20 mouse cellular contexts compared by ENCODE assay signal in the genomic region with DNA sequence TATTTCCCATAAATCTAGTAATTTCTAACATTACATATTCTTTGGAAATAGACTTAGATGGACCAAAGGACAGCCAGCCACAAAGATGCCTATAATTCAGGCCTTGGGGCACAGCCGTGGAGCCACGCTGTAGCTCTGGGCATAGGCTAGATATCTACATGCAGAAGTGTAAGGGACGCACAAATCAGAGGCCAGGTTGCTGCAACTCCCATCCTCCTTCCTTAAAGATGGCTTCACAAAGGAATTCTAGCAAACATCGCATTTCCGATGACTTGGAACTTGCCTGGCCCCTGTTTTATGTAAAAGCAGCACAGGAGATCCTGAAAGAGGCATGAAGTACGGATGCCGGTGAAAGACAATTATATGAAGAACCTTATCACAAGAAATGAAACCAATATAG. TPM values are rescaled to one million over a fixed set of nuclear protein-coding genes. Genes with fewer than 3 reads are reported as not detected.
DNase-seq lines count a peak whose midpoint lies in the region; ATAC-seq and TF ChIP-seq lines count a peak whose summit lies in the region.
"Had no signal": no experiment of that assay in that cellular context is flagged by ENCODE, and none has a peak within 500 bp of the region (broad histone marks: within the 10 kb centered on the region; RNA-seq: fewer than 3 reads in every experiment).

No protein-coding gene starts in this region.

- no peak for TF ChIP-seq CTCF in liver, postnatal 0 days (IDR thresholded peaks at IDR 0.05; ENCODE audit: low read depth)

- no peak overlapping the region for H3K4me3 ChIP-seq in limb, embryonic 11.5 days (ENCODE audit: low read depth, low read length)
- no peak overlapping the region for H3K4me3 ChIP-seq in limb, embryonic 10.5 days
- H3K4me3 ChIP-seq in embryonic facial prominence, embryonic 11.5 days (ENCODE audit: low read depth, low read length) = peak overlapping the region; percentile 21
- peak overlapping the region; percentile 52 for H3K4me3 ChIP-seq in forebrain, embryonic 15.5 days
- H3K4me3 ChIP-seq in liver, postnatal 0 days (ENCODE audit: low read depth, low read length) = no peak overlapping the region
- H3K4me3 ChIP-seq: hindbrain, embryonic 12.5 days; intestine, embryonic 15.5 days; layer of hippocampus, adult 2 months; liver, embryonic 15.5 days had no signal

- peaks cover 82% of the 10 kb centered on the region for H3K27me3 ChIP-seq in limb, embryonic 11.5 days (ENCODE audit: control insufficient read depth, insufficient read depth, low read length)
- peaks cover 100% of the 10 kb centered on the region for H3K27me3 ChIP-seq in limb, embryonic 10.5 days (ENCODE audit: low read depth, poor library complexity, severe bottlenecking)
- peaks cover 44% of the 10 kb centered on the region for H3K27me3 ChIP-seq in embryonic facial prominence, embryonic 11.5 days (ENCODE audit: control insufficient read depth, insufficient read depth, low read length)
- H3K27me3 ChIP-seq in forebrain, embryonic 15.5 days = peaks cover 39% of the 10 kb centered on the region
- H3K27me3 ChIP-seq in liver, postnatal 0 days (ENCODE audit: insufficient read depth, low read length) = peaks cover 100% of the 10 kb centered on the region

- ATAC-seq in limb, embryonic 11.5 days (ENCODE audit: insufficient number of reproducible peaks, low FRiP score, low TSS enrichment, low read depth) = no peak
- ATAC-seq in embryonic facial prominence, embryonic 11.5 days (replicated peaks; ENCODE audit: insufficient number of reproducible peaks, low FRiP score, low TSS enrichment, low read depth) = no peak
- no peak for ATAC-seq in forebrain, embryonic 15.5 days (replicated peaks)
- no peak for ATAC-seq in liver, postnatal 0 days
- ATAC-seq: intestine, embryonic 15.5 days had no signal

- peak; percentile 36 for DNase-seq in limb, embryonic 11.5 days (ENCODE audit: low spot score)
- no peak for DNase-seq in limb, embryonic 10.5 days (ENCODE audit: low spot score)
- DNase-seq in embryonic facial prominence, embryonic 11.5 days (ENCODE audit: low spot score) = peak; percentile 8
- DNase-seq in retina, embryonic 14.5 days (ENCODE audit: low spot score) = peak; percentile 21
- DNase-seq in liver, postnatal 0 days = no peak
- no peak for DNase-seq in testis, postnatal 14 days (ENCODE audit: low spot score)
- DNase-seq: adrenal gland, postnatal 10 days; cerebellum, adult 11-12 months; cerebellum, postnatal 36 days; gastrocnemius, postnatal 14 days; lung, postnatal 4 days had no signal

- no peak for TF ChIP-seq EP300 in liver, postnatal 0 days (IDR thresholded peaks at IDR 0.05; ENCODE audit: low read depth)

- H3K9ac ChIP-seq in limb, embryonic 11.5 days (ENCODE audit: low read length) = no peak overlapping the region
- peak overlapping the region; percentile 41; the same call in 1 of the 2 replicates for H3K9ac ChIP-seq in embryonic facial prominence, embryonic 11.5 days (replicated peaks; ENCODE audit: low read length)
- H3K9ac ChIP-seq in forebrain, embryonic 15.5 days (replicated peaks) = peak overlapping the region; percentile 70
- H3K9ac ChIP-seq in liver, postnatal 0 days (replicated peaks) = no peak overlapping the region
- H3K9ac ChIP-seq: hindbrain, embryonic 12.5 days; intestine, embryonic 15.5 days; liver, embryonic 15.5 days had no signal

- H3K27ac ChIP-seq in limb, embryonic 11.5 days (replicated peaks; ENCODE audit: low read depth, low read length) = no peak overlapping the region
- H3K27ac ChIP-seq in limb, embryonic 10.5 days = no peak overlapping the region
- peak overlapping the region; percentile 15; the same call in 1 of the 2 replicates for H3K27ac ChIP-seq in embryonic facial prominence, embryonic 11.5 days (replicated peaks; ENCODE audit: low read depth, low read length)
- H3K27ac ChIP-seq in forebrain, embryonic 15.5 days (replicated peaks) = peak overlapping the region; percentile 93
- H3K27ac ChIP-seq in liver, postnatal 0 days (ENCODE audit: low read depth) = no peak overlapping the region
- H3K27ac ChIP-seq: hindbrain, embryonic 12.5 days; intestine, embryonic 15.5 days; kidney, postnatal 0 days; layer of hippocampus, adult 2 months; liver, embryonic 15.5 days had no signal

- no peaks in the 10 kb centered on the region for H3K9me3 ChIP-seq in limb, embryonic 11.5 days (ENCODE audit: control insufficient read depth, low read length)
- H3K9me3 ChIP-seq in limb, embryonic 10.5 days (replicated peaks) = no peaks in the 10 kb centered on the region
- H3K9me3 ChIP-seq in embryonic facial prominence, embryonic 11.5 days (replicated peaks; ENCODE audit: control insufficient read depth, low read length) = no peaks in the 10 kb centered on the region
- no peaks in the 10 kb centered on the region for H3K9me3 ChIP-seq in forebrain, embryonic 15.5 days
- H3K9me3 ChIP-seq in liver, postnatal 0 days (ENCODE audit: low read length) = no peaks in the 10 kb centered on the region
- H3K9me3 ChIP-seq: hindbrain, embryonic 12.5 days; intestine, embryonic 15.5 days; liver, embryonic 15.5 days had no signal

- peaks cover 11% of the 10 kb centered on the region for H3K4me1 ChIP-seq in limb, embryonic 11.5 days (ENCODE audit: control insufficient read depth, insufficient read depth, low read length)
- peaks cover 48% of the 10 kb centered on the region for H3K4me1 ChIP-seq in limb, embryonic 10.5 days
- H3K4me1 ChIP-seq in embryonic facial prominence, embryonic 11.5 days (ENCODE audit: control insufficient read depth, insufficient read depth, low read length) = peaks cover 2% of the 10 kb centered on the region; the same call in 1 of the 2 replicates
- H3K4me1 ChIP-seq in forebrain, embryonic 15.5 days = peaks cover 26% of the 10 kb centered on the region
- H3K4me1 ChIP-seq in liver, postnatal 0 days (ENCODE audit: insufficient read depth) = no peaks in the 10 kb centered on the region
- H3K4me1 ChIP-seq: liver, embryonic 15.5 days had no signal

- no peak overlapping the region for H3K4me2 ChIP-seq in limb, embryonic 11.5 days (ENCODE audit: low read depth, severe bottlenecking)
- peak overlapping the region; percentile 45 for H3K4me2 ChIP-seq in embryonic facial prominence, embryonic 11.5 days (ENCODE audit: low read depth, low read length)
- H3K4me2 ChIP-seq in forebrain, embryonic 15.5 days (replicated peaks) = peak overlapping the region; percentile 66
- H3K4me2 ChIP-seq in liver, postnatal 0 days (ENCODE audit: low read depth, low read length) = no peak overlapping the region
- H3K4me2 ChIP-seq: hindbrain, embryonic 12.5 days; intestine, embryonic 15.5 days; liver, embryonic 15.5 days had no signal

- WGBS in limb, embryonic 11.5 days = 11% methylated on average over 7 of the region's 7 CpGs
- WGBS in limb, embryonic 10.5 days = 8% methylated on average over 7 of the region's 7 CpGs
- WGBS in embryonic facial prominence, embryonic 11.5 days = 18% methylated on average over 7 of the region's 7 CpGs
- 16% methylated on average over 7 of the region's 7 CpGs for WGBS in forebrain, embryonic 15.5 days
- WGBS in liver, postnatal 0 days (ENCODE audit: insufficient replicate concordance) = 8% methylated on average over 7 of the region's 7 CpGs

- no peaks in the 10 kb centered on the region for H3K36me3 ChIP-seq in limb, embryonic 11.5 days (ENCODE audit: control insufficient read depth, insufficient read depth, low read length)
- H3K36me3 ChIP-seq in limb, embryonic 10.5 days = no peaks in the 10 kb centered on the region
- no peaks in the 10 kb centered on the region for H3K36me3 ChIP-seq in embryonic facial prominence, embryonic 11.5 days (replicated peaks; ENCODE audit: control insufficient read depth, insufficient read depth, low read depth, low read length)
- H3K36me3 ChIP-seq in forebrain, embryonic 15.5 days = no peaks in the 10 kb centered on the region
- H3K36me3 ChIP-seq in liver, postnatal 0 days (replicated peaks; ENCODE audit: insufficient read depth, low read length) = no peaks in the 10 kb centered on the region
- H3K36me3 ChIP-seq: hindbrain, embryonic 12.5 days; intestine, embryonic 15.5 days; liver, embryonic 15.5 days had no signal

RNA-seq across cellular contexts. Expression of gene Dlx5, which starts 5.2 kb away (rescaled TPM):
- polyA plus RNA-seq in limb, embryonic 11.5 days (2014; fragmentation: Nextera tagmentation; extraction: Ambion mirVana) = 15.5 and 16.3 TPM in 2 replicates
- 9.3 and 10.8 TPM in 2 replicates for polyA plus RNA-seq in limb, embryonic 10.5 days (2016; fragmentation: Nextera tagmentation; extraction: Ambion mirVana)
- 54.5 and 63.8 TPM in 2 replicates for polyA plus RNA-seq in embryonic facial prominence, embryonic 11.5 days (2014; fragmentation: Nextera tagmentation; extraction: Ambion mirVana)
- polyA plus RNA-seq in forebrain, embryonic 15.5 days (2015; fragmentation: Nextera tagmentation; extraction: Ambion mirVana) = 81.5 and 84.7 TPM in 2 replicates
- polyA plus RNA-seq in liver, postnatal 0 days (2015; fragmentation: Nextera tagmentation; extraction: Ambion mirVana) = not detected in 2 replicates
- polyA plus RNA-seq: C2C12; liver, embryonic 15.5 days had no signal

RNA-seq across cellular contexts. Expression of gene Dlx6, which starts 13.6 kb away (rescaled TPM):
- polyA plus RNA-seq in limb, embryonic 11.5 days (2014; fragmentation: Nextera tagmentation; extraction: Ambion mirVana) = 0.36 and 0.89 TPM in 2 replicates
- 0.41 and 0.60 TPM in 2 replicates for polyA plus RNA-seq in limb, embryonic 10.5 days (2016; fragmentation: Nextera tagmentation; extraction: Ambion mirVana)
- 3.2 and 5.1 TPM in 2 replicates for polyA plus RNA-seq in embryonic facial prominence, embryonic 11.5 days (2014; fragmentation: Nextera tagmentation; extraction: Ambion mirVana)
- 13.2 and 14.7 TPM in 2 replicates for polyA plus RNA-seq in forebrain, embryonic 15.5 days (2015; fragmentation: Nextera tagmentation; extraction: Ambion mirVana)
- polyA plus RNA-seq in liver, postnatal 0 days (2015; fragmentation: Nextera tagmentation; extraction: Ambion mirVana) = not detected in 2 replicates
- polyA plus RNA-seq: C2C12; heart, postnatal 0 days; kidney, postnatal 0 days; liver, embryonic 15.5 days; thymus, postnatal 0 days had no signal

Comparison
In these comparisons a context has a peak if more than half of its experiments do, and no peak if none do; other contexts are left out.
1. DNase-seq: peak in limb, embryonic 11.5 days (single experiment), embryonic facial prominence, embryonic 11.5 days (single experiment) and retina, embryonic 14.5 days (single experiment); none in limb, embryonic 10.5 days (single experiment), liver, postnatal 0 days (single experiment) and testis, postnatal 14 days (single experiment).
2. H3K27ac ChIP-seq: peak in embryonic facial prominence, embryonic 11.5 days (single experiment) and forebrain, embryonic 15.5 days (single experiment); none in limb, embryonic 11.5 days (single experiment), limb, embryonic 10.5 days (single experiment) and liver, postnatal 0 days (single experiment).
3. H3K4me2 ChIP-seq: peak in embryonic facial prominence, embryonic 11.5 days (single experiment) and forebrain, embryonic 15.5 days (single experiment); none in limb, embryonic 11.5 days (single experiment) and liver, postnatal 0 days (single experiment).
4. H3K4me3 ChIP-seq: peak in embryonic facial prominence, embryonic 11.5 days (single experiment) and forebrain, embryonic 15.5 days (single experiment); none in limb, embryonic 11.5 days (single experiment), limb, embryonic 10.5 days (single experiment) and liver, postnatal 0 days (single experiment).
5. H3K9ac ChIP-seq: peak in embryonic facial prominence, embryonic 11.5 days (single experiment) and forebrain, embryonic 15.5 days (single experiment); none in limb, embryonic 11.5 days (single experiment) and liver, postnatal 0 days (single experiment).
6. RNA of gene Dlx5, which starts 5.2 kb away (polyA plus RNA-seq): 81.5 to 84.7 TPM in forebrain, embryonic 15.5 days, 54.5 to 63.8 TPM in embryonic facial prominence, embryonic 11.5 days, 15.5 to 16.3 TPM in limb, embryonic 11.5 days and 9.3 to 10.8 TPM in limb, embryonic 10.5 days; not detected in liver, postnatal 0 days; every median in the first group is over 10 times any median in the second.